Mouse (Mus musculus): Measurements from ENCODE around the gene Bahd1.

The Bahd1 gene

DNA sequence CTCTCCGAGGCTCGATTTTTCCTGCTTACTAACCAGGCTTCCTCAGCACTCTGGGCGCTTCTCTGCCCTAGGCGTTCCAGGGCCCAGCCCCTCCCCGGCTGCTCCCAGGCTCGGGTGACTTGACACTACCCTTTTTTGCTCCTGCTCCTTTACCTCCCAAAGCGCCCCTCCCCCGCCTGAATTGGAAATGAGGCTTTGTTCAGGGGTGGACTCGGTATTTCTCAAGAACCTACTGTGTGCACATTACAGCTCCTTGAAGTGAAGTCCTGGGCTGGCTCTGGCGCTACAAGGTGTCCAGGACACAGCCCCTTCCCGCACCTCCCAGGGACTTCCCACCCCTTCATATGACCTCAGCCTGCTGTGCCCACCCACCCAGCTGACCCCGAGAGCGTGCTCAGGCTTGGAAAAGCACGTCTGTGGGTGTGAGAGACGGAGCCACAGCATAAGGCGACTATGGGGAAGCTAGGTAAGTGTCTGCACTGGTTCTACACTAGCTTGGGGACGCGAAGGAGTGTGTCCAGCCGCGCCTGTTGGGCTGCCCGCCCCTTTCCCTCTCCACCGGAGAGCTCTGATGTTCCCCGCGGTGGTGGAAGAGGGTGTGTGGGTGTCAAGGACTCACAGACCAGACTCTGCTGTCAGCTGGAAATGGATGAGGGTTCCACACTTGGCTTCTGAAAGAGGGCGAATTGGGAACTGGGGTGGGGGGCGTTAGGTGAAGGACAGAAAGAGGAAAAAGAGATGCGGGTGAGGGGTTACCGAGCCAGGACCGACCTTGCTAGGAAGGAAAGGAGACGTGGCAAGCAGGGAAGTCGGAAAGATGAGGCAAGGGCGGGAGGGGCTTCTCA, at the start of gene Bahd1:
Bahd1 (plus strand) TSS at position 397 of the 845 bp plus-strand sequence.
- no peak for DNase-seq (ENCODE audit: low spot score)

DNA sequence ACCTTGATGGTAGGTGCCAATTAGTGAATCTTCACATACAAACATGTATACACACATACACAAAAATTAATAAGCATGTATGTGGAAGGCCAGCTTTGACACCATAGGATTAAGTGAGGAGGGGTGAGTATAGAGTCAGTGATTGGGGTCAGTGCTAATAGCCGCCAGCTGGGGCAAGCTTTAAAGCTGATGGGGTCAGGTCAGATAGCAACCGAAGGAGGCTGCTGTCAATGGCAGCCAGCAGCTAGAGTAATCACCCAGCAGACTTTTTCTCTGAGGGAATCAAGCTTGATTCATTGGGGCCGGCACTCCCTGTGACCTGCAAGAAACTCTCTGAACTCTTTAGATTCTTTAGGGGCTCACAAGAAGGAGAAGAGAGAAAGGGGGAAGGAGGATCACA, 48.4 kb upstream of the Bahd1 start:
- DNase-seq (ENCODE audit: low spot score): no peak

DNA sequence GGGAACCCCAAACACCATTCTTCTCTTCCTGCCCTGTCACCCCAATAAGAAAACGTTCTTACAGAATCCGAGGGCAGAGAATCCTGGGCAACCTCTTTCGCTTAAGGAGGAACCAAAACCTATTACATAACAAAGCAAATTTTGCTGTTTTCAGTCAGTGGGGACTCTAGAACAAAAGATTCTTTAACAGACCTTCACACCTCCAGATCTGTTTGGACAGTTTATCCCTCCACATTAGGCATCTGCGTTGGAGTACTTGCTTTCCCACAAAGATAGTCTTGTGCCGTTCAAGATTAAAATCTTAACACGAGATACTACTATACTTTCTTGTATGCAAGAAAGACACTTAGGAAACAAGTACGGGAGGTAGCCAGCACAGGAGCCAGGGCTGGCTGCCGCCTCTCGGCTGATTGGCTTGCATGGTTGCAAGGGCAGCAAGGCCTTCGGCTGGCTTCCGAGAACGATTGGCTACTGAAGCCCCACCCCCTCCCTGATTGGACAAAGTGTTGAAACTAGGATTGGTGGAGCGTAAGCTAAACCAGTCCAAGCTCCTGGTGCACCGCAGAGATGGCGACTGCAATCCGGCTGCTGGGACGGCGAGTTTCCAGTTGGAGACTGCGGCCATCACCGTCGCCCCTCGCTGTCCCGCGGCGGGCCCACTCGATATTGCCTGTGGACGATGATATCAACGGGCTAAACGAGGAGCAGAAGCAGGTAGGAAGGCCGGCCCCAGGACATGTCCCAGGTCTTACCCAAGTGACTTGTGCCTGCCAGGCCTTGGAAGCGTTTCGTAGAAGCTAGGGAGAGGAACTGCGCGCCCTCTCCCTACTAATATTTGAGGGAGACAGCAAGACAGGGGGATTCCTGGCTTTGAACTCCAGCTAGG, 38.5 kb upstream of the Bahd1 start, which contains the start of gene Ivd:
Ivd (plus strand) TSS at position 501 of the 886 bp plus-strand sequence.
- peak; percentile 76 for DNase-seq (ENCODE audit: low spot score)

DNA sequence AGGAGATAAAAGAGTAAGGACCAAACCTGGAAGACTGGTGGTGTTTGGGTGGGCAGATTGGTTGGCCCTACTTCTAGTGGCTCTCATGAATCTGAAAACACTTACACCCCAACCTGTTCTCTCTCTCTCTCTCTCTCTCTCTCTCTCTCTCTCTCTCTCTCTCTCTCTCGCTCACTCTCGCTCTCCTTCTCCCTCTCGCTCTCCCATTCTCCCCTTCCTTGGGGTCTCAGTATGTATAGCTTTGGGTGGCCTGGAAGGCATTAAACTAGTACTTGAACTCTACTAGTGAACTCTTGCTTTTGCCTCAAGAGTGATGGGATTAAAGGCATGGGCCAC, 37.9 kb upstream of the Bahd1 start:
- DNase-seq (ENCODE audit: low spot score): no peak

DNA sequence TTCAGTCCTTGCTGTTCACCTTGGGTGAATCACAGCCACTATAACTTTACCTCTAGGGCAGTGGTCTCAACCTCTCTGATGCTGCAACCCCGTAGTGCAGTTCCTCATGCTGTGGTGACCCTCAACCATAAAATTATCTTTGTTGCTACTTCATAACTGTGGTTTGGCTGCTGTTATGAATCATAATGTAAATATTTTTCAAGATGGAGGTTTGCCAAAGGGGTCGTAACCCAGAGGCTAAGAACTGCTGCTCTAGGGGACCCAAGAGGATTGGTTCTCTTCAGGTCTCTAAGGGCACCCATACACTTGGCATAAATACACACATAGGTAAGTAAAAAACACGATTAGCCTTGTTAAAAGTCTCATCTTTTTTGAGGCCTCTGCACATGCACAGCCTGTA, 29.6 kb upstream of the Bahd1 start:
- DNase-seq (ENCODE audit: low spot score): no peak

DNA sequence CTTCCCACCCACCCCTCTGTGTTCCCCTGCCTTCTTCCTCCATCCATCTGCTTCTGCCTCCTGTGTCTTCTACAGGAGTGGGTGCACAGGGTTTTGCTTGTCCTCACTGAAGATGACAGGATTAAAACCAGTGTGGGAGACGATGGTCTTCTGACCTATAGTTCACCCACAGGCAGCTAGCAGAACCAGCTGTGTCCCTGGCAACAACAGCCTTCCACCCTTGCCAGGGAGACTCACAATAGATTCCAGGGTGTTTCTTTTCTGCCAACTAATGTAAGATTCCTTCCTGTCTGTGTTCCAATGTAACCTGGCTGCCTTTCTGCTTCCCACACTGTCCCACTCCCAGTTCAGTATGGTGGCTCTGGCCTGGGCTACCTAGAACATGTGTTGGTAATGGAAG, 29.1 kb upstream of the Bahd1 start:
- no peak for DNase-seq (ENCODE audit: low spot score)

DNA sequence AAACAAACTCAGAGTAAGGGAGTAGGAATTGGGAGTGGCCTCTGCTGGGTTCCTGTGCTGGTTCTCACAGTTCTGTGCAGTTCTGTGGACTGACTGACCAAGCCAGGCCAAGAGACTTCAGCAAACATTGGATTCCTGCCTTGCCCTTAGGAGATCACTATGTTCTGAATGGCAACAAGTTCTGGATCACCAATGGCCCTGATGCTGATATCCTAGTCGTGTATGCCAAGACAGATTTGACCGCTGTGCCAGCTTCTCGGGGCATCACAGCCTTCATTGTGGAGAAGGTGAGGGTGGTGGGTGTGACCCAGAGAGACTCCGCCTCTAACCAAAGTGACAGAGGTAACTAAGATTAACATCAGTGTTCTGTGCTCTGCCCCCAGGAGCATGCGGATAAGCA, 27.2 kb upstream of the Bahd1 start:
- DNase-seq (ENCODE audit: low spot score): no peak

DNA sequence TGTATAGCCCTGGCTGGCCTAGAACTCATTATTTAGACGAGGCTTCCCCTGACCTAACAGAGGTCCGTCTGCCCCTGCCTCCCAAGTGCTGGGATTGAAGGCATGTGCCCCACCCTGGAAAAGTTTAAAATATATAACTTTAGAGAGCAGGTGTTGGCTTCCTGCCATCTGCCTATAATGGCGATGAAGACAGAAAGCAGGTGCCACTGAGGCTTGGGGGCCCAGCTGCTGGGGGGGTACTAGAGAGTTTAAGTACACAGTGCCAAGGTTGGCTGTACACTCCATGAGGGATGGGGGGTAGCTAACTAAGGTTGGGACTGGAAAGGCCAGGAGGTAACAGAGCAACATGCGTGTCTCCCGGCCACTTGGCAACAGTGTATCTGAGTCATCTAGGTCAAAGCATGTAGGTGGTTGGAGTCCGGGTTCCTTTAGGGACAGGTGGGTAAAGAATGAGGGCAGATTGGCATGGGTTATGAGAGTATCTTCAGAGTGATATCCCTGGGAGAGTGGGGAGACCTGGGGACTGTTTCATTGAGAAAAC, 26.2 kb upstream of the Bahd1 start:
- DNase-seq (ENCODE audit: low spot score): no peak

DNA sequence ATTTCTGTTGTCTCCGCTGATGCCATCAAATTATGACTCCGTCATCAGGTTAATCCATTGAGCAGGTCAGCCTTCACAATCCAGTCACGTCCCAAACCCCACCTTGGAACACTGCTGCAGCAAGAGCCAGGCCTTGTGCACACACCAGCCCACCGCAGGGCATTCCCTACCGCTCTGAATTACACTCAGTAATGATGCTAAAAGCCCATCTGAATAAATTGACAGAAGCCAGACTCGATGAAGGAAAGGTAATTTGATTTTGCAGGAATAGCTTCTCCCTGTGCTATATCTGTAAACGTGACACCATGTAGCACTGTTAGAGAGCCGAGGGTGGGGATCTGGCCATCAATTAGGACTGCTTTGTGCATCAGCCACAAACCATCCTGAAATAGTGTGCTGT, 24.9 kb upstream of the Bahd1 start:
- DNase-seq (ENCODE audit: low spot score): no peak

DNA sequence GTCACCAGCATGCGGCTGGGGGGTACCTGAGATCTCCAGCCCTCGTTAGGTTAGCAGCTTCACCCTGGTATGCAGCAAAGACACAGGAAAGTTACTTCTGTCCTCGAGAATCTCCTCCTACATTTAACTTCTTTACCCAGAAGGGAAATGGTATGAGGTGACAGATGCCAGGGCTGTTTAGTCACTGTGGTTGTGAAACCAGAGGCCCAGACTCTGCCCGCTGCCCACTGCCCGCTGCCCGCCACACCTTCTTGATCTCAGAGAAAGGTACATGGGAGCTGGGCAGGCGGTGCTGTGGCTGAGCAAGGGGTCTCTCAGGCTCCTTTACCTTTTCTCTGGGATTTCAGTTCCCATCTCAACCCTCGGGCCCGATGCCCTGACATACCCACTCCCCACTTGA, 23.7 kb upstream of the Bahd1 start:
- no peak for DNase-seq (ENCODE audit: low spot score)

DNA sequence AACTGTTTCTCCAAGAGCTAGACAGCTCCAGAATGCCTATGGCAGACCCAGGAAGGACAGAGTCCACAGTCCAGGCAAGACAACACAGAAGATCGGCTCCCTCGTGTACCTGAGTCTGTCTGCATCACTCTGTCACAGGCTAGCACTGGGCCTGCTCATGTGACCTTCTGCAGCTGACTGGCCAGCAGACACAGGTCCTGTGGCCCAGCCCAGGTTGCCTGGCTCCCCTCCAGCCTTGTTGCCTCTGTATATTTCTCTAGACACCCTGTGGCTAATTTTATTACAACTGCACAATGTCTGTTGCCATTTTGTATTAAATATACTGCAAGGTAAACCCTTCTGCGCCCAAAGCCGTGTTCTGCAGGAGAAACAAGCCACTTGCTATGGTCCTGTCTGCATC, 19.2 kb upstream of the Bahd1 start:
- no peak for DNase-seq (ENCODE audit: low spot score)

DNA sequence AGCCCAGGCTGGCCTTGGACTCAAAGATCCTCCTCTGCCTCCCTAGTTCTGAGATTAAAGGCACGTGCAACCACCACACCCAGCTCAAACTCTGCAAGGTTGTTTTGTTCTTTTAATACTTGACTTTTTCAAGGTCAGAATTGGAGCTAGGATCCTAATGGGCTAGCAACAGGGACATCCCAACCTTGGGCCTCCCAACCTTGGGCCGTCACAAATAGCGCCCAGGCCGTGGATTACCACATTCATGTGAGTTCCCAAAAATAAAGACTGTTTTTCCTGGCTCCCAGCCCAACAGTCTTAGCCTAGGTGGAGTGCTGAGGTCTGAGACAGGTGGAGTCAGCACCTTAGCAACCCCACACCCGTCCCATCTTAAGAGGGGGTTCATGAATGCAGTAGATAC, 18.2 kb upstream of the Bahd1 start:
- no peak for DNase-seq (ENCODE audit: low spot score)

DNA sequence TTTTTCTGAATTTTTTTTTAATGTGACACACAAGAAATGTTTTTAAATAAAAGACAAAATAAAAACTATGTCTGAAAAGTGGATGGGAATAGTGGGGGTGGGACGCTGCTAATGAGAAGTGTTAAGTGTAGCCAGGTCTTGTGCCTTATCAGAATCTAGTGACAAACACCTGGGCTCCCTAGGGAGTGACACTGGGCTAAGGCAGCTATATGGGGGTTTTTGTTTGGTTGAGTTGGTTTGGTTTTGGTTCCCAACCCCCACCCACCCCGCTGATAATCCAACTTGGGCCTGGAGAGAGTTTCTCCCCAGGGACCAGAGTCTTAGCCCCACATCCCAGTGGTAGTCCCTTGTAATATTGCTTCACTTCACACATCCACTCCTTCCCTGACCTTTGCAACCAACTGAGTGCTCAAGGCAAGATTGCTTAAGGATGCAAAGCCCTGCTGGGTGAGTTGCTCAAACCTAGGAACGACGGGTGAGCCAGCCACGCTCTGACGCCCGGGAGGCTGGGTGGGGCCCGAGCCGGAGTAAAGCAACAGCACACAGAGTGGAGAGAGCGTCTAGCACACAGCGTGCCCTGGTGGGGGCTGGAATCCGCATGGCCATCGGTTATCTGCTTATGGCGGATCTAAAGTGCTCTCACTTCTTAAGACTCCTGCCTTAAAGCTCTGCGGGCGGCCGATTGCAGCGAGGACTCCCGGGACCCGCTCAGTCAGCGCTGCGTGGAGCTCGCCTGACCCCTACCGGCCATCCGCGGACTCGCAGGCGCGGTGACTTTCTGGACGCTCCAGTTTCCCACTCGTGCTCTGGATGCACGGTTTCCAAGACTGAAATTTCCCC, 17.1 kb upstream of the Bahd1 start:
- DNase-seq (ENCODE audit: low spot score): peak; percentile 80

DNA sequence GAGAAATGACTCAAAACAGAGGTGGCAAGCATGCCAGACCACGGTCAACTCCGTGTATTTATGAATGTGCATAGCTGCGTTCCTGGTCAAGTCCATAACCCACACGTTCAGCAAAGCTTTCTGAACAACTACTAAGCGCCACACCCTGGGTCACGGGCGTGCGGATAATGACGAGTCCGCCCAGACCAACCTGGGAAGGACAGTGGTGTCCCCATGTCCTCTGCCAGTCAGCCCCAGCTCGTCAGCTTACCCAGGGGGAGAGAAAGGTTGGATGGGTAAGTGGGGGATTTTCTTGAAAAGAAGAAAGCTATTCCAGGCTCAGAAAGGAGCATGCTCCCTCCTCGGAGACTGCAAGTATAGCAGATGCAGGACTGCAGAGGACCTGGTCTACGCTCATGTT, 12.7 kb upstream of the Bahd1 start:
- no peak for DNase-seq (ENCODE audit: low spot score)

DNA sequence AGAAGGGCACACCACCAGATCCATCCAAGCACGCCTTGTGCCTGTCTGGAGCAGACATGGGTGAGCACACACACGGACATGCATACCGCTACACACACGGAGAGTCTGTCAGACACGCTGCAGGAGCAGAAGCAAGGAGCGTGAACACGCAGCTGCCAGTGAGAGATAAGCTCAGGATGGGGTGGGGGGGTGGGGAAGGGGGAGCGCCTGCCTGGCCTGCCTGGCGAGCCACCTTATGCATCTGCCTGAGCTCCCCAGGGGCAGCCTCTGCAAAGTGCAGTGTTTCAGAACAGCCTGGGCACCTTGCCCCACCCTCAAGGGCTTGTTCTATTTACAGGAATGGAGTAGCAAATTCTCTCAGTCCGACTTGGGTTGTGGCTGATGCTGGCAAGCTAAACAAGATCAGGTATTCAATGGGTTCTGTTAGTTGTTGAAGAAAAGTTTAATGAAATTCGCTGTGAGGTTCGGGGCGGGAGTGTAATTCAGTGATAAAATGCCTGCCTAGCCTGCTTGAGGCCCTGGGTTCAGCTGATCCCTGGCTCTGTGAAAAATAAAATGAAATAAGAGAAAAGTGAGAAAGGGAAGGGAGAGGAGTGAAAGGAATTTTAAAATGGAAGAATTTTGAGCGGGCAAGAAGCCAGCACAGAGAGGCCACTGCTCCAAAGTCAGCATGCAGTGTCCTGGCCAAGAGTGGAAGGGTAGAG, 12.2 kb upstream of the Bahd1 start:
- DNase-seq (ENCODE audit: low spot score): peak; percentile 46

DNA sequence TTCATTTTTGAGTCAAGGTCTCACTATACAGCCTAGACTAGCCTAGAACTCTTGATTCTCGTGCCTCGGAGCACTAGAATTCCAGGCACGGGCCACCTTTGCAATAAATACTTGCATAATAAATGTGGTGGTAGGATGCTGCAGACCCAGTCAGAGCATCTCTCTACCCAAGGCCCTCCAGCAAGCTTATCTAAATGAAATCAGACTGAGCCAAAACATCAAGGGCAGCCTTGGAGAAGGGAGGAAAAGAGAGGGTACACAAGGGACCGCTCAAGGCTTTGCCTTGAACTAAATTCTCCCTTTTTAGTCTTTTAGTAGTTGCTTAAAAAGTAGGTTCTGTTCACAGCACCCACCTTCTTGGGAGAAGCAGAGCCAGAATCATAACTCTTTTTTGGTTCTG, 9.0 kb upstream of the Bahd1 start:
- DNase-seq (ENCODE audit: low spot score): no peak

DNA sequence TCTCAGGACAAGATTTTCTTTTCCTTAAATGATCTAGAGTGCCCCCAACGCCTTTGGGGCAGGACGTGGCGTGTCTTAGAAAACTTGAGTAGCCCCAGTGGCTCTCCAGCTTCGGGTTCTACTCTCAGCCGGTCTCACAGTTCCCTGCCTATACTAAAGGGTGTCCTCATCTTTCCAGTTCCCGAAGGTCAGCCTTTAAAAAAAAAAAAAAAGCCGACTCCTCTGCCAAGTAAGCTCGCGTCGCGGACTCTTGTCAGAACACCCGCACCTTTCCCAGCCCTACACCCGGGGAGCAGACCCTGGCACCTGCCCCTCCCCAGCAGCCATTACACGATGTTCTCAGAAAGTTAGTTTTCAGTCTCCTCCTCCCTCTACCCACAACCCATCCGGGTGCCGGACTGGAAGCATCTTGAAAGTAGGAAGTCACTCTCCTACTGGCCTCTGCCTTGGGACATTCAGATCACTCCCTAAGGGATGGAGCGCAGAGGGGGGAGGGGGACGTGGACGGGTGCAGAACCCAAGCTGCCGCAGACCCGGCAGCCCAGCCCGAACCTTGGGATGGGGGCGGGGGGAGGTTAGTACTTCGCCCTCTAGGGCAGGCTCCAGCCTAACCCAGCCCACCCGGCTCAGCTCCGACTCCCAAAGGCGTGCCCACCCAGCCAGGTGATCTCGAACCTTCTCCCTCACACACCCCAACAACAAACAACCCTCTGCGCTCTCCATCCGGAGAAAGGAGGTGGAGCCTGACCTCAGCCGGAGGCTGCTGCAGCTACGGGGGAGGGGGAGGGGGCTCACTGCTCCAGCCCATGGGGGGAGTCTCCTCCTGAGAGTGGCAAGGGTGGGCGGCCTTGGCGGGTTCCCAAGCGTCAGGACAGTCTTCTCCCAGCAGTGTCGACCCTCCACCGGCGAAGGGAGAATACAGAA, 3.9 kb upstream of the Bahd1 start:
- no peak for DNase-seq (ENCODE audit: low spot score)

DNA sequence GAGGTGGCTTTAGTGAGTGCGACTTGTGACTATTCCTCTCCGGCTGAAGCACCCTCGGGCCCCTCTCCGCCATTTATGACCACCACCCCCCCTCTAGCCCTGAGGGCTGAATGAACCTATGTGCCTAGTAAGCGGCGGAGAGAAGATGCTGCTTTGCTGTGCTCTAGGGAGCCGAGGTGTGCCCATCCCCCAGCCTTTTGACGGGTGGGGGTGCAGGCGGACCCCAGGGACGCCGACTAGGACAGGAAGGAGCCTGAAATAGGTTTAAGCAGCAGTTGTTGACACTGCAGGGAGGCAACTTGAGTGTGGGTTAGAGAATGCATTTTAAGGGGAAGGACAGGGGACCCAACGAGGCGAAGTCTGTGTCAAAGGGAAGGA, 3.3 kb upstream of the Bahd1 start:
- no peak for DNase-seq (ENCODE audit: low spot score)

DNA sequence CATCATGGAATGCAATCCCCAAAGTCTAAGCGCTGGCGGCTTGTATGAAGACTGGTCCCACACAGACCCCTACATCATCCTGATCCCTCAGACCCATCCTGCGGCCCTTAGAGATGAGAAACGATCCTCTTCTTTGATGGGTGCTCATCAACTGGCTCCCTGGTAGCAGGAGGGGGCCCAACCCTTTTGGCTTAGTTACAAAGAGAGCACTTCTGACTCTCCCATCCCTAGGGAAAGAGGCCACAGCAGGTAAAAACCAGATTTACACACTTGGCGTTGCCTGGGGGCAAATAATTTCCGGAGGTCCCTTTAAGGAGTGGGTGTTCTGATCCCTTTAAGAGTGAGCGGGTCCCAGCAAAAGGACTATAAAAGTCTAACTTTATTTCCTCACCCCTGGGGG, 2.8 kb upstream of the Bahd1 start:
- DNase-seq (ENCODE audit: low spot score): no peak

DNA sequence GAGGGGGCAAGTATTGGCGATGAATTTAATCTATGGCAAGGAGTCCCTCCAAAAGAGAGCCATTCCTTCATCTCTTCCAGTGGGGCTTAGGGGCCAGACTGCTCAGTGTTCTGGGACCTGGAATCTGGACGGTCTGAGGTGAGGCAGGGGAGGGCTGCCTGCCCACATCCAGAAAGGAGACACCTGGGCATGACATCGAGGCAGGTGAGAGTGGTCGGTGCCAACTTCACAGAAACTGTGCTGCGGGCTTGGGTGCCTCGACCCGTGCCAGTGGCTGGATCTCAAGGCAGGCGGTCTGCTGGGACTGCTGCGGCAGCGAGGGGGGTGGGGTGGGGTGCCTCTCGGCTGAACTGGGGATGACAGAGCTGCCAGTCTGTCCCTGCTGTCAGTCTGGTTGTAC, 2.4 kb upstream of the Bahd1 start:
- no peak for DNase-seq (ENCODE audit: low spot score)

Measured in spleen, adult 12 weeks (tissue).